Mouse (Mus musculus) stomach, postnatal 0 days (tissue): ENCODE data around the gene Gna11.
A peak's percentile ranks its signal among the peaks of the same experiment; 100 is the strongest.

Experiments
- CTCF ChIP-seq: IDR thresholded peaks from 2 replicates; pipeline ENCODE4 v1.5.1; 2016; ENCODE audit warnings: antibody characterized with exemption, low read depth, mild to moderate bottlenecking, moderate library complexity
- EP300 ChIP-seq: optimal IDR thresholded peaks from 2 replicates; pipeline ENCODE3; 2016; ENCODE audit warnings: antibody characterized with exemption

DNA sequence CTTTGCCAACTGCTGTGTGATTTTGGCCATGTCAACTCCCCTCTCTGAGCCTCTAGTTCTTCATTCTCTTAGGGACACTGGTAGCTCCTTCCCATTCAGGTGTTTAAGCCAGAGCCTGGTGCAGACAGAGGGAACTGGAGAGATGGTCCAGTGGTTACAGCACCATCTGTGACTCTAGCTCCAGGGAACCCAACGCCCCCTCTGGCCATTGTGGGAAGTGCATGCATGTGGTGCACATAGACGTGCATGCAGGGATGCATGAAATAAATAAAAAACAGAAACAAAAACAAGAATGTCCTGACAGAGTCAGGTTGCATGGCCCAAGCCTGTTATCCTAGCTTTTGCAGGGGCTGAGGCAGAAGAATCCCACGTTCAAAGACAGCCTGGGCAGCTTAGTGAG lies 11.3 kb upstream of the Gna11 start:
- TF ChIP-seq CTCF (peak; percentile 59), EP300 (no peak)
